Mouse (Mus musculus) C2C12 (cell line): ENCODE measurements around the gene Cyb561d1.

Experiments
- CEBPB ChIP-seq: IDR thresholded peaks from one replicate; pipeline ENCODE4 v1.6.1; 2011; ENCODE audit warnings: low read depth, mild to moderate bottlenecking, control low read depth, moderate library complexity
- CTCF ChIP-seq: IDR thresholded peaks from one replicate; pipeline ENCODE4 v1.5.1; 2011; ENCODE audit not compliant: control insufficient read depth, insufficient read depth, insufficient read length
- FOSL1 ChIP-seq: IDR thresholded peaks from one replicate; pipeline ENCODE4 v1.8.0; 2011; ENCODE audit warnings: mild to moderate bottlenecking, low read length; ENCODE audit not compliant: poor library complexity, insufficient read depth, severe bottlenecking
- MAX ChIP-seq: IDR thresholded peaks from one replicate; pipeline ENCODE4 v1.6.1; 2011; ENCODE audit warnings: mild to moderate bottlenecking, control low read depth
- MYOD1 ChIP-seq: IDR thresholded peaks from one replicate; pipeline ENCODE4 v1.6.1; 2011; ENCODE audit warnings: low read depth; ENCODE audit not compliant: control insufficient read depth, insufficient read length
- MYOG ChIP-seq: IDR thresholded peaks from one replicate; pipeline ENCODE4 v1.6.1; 2011; ENCODE audit not compliant: control insufficient read depth, insufficient read length; ENCODE audit errors: extremely low read depth
- USF1 ChIP-seq: IDR thresholded peaks from one replicate; pipeline ENCODE4 v1.6.1; 2011; ENCODE audit warnings: low read depth, mild to moderate bottlenecking, control low read depth, moderate library complexity

GRCm38 (mm10) chr3:108158383-108159037 lies 42.5 kb downstream of the Cyb561d1 start:
- TF ChIP-seq CTCF, result no peak
- TF ChIP-seq USF1, result no peak
- no peak for TF ChIP-seq FOSL1
- no peak for TF ChIP-seq MYOD1
- no peak for TF ChIP-seq CEBPB
- no peak for TF ChIP-seq MAX
- no peak for TF ChIP-seq MYOG
